Mouse (Mus musculus) lung, embryonic 15.5 days (tissue): Measurements from ENCODE around the gene Sirpb1c. TPM values are rescaled to one million over a fixed set of nuclear protein-coding genes. Genes with fewer than 3 reads are reported as not detected.
"Not testable (repeated sequence)": the region's sequence is repeated elsewhere in the genome, so short reads cannot be mapped to it uniquely, and the experiment has no call there.

Experiments used
- ATAC-seq: fragments of 200-750 bp; cut with Nextera tagmentation; 2 replicates; pipeline ENCODE4 v1.8.0; 2017; ENCODE audit warnings: moderate number of reproducible peaks, borderline replicate concordance; ENCODE audit not compliant: low FRiP score, low TSS enrichment; ENCODE audit errors: extremely low read depth
- H3K27ac ChIP-seq: fragments of 300-500 bp; sonication (generic); 2 replicates; pipeline ENCODE4 v1.5.1; 2015; ENCODE audit warnings: moderate library complexity, mild to moderate bottlenecking, inconsistent platforms
- H3K27me3 ChIP-seq: fragments of 300-500 bp; sonication (generic); 2 replicates; pipeline ENCODE4 v1.6.1; 2015; ENCODE audit warnings: inconsistent platforms
- H3K36me3 ChIP-seq: fragments of 300-500 bp; sonication (generic); 2 replicates; pipeline ENCODE4 v1.6.1; 2015; ENCODE audit warnings: inconsistent platforms
- H3K4me1 ChIP-seq: fragments of 300-500 bp; sonication (generic); 2 replicates; pipeline ENCODE4 v1.6.1; 2015; ENCODE audit warnings: inconsistent platforms
- H3K4me2 ChIP-seq: fragments of 300-500 bp; sonication (generic); 2 replicates; pipeline ENCODE4 v1.6.1; 2015; ENCODE audit warnings: inconsistent platforms, mild to moderate bottlenecking, moderate library complexity
- H3K4me3 ChIP-seq: fragments of 300-500 bp; sonication (generic); 2 replicates; pipeline ENCODE4 v1.5.1; 2015; ENCODE audit warnings: mild to moderate bottlenecking, inconsistent platforms
- H3K9ac ChIP-seq: fragments of 300-500 bp; sonication (generic); 2 replicates; pipeline ENCODE4 v1.6.1; 2015; ENCODE audit warnings: inconsistent platforms
- H3K9me3 ChIP-seq: fragments of 300-500 bp; sonication (generic); 2 replicates; pipeline ENCODE4 v1.6.1; 2016; ENCODE audit warnings: inconsistent platforms
- WGBS: fragments of 180-500 bp; shearing (Covaris S2); methylation state at CpG from one replicate; pipeline ENCODE4 v1.1.7; 2015; 5-methylcytosine and 5-hydroxymethylcytosine counted together
- polyA plus RNA-seq: library from polyadenylated mRNA; unstranded; fragments of >200 nt; fragmentation: Nextera tagmentation; extraction: Ambion mirVana; gene quantifications from 2 replicates; pipeline ENCODE4 v1.2.1, GENCODE M21; 2015

The Sirpb1c gene
- polyA plus RNA-seq, result 0.33 and 0.93 TPM in 2 replicates

- H3K27me3 ChIP-seq, ATAC-seq: not testable (repeated sequence)
- 86% methylated on average over 1 of the region's 1 CpGs for WGBS
Observed at GRCm38 (mm10) chr3:15848280-15848679, at the start of gene Sirpb1c. Sirpb1c (minus strand) TSS chr3:15848528.

GRCm38 (mm10) chr3:15886380-15886779 lies 38.1 kb upstream of the Sirpb1c start:
- no peak for ATAC-seq

More at GRCm38 (mm10) chr3:15848280-15848679, at the start of gene Sirpb1c:
- H3K36me3 ChIP-seq, H3K4me2 ChIP-seq, H3K4me1 ChIP-seq, H3K4me3 ChIP-seq, H3K9me3 ChIP-seq, H3K27ac ChIP-seq, H3K9ac ChIP-seq: not testable (repeated sequence)

DNA sequence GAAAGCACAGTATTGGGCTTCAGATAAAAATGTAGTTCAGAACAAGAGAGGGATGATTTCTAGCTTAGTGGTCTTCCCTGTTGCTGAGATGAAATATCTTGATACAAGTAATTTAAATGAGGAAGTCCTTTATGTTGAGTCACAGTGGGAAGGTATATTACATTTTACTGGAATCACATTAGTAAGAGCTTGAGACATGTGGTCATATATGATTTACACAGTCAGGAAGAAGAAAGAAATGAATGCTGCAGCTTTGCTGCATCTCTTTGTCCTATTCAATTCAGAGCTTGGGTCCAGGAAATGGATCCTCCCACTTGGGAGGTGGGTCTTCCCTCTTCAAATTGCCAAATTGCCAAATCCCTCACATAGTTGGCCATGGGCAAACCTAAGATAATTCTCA lies 7.4 kb upstream of the Sirpb1c start:
- not testable (repeated sequence) for H3K4me3 ChIP-seq, H3K9ac ChIP-seq, ATAC-seq, H3K4me2 ChIP-seq, H3K4me1 ChIP-seq, H3K36me3 ChIP-seq, H3K27me3 ChIP-seq, H3K9me3 ChIP-seq, H3K27ac ChIP-seq

More at GRCm38 (mm10) chr3:15886380-15886779, 38.1 kb upstream of the Sirpb1c start:
- H3K27ac ChIP-seq, result no peak overlapping the region
- WGBS, result 80% methylated on average over 3 of the region's 3 CpGs
- no peaks in the 10 kb centered on the region for H3K4me1 ChIP-seq
- no peaks in the 10 kb centered on the region for H3K36me3 ChIP-seq
- no peak overlapping the region for H3K9ac ChIP-seq
- H3K4me2 ChIP-seq, result no peak overlapping the region
- no peaks in the 10 kb centered on the region for H3K27me3 ChIP-seq
- H3K9me3 ChIP-seq, result no peaks in the 10 kb centered on the region
- H3K4me3 ChIP-seq, result no peak overlapping the region

DNA sequence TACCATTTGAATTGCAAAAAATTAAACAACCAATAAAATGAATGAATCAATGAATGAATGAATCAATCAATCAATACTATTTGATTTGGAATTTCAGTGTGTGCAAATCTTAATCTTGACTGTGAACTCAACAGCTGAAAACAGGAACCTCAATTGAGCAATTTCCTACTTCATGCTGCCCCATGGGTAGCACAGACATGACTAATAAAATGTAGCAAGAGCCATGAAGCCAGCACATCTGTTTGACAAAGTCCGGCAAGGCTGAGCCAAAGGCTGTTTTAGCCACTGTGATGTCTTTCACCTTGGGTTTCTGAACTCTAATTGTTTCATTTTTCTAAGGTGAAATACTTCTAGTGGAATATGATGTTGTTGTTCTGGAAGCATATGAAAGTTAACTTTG lies 1.6 kb upstream of the Sirpb1c start:
- H3K9me3 ChIP-seq, result 0 out of 2 replicates have a peak, but pooled peaks cover 4% of the 10 kb centered on the region
- H3K4me3 ChIP-seq, result no peak overlapping the region
- ATAC-seq, result no peak
- no peak overlapping the region for H3K9ac ChIP-seq
- no peak overlapping the region for H3K27ac ChIP-seq
- H3K4me2 ChIP-seq, result no peak overlapping the region
- 97% methylated on average over 1 of the region's 1 CpGs for WGBS
- H3K27me3 ChIP-seq, result no peaks in the 10 kb centered on the region
- H3K4me1 ChIP-seq, result no peaks in the 10 kb centered on the region
- H3K36me3 ChIP-seq, result no peaks in the 10 kb centered on the region

DNA sequence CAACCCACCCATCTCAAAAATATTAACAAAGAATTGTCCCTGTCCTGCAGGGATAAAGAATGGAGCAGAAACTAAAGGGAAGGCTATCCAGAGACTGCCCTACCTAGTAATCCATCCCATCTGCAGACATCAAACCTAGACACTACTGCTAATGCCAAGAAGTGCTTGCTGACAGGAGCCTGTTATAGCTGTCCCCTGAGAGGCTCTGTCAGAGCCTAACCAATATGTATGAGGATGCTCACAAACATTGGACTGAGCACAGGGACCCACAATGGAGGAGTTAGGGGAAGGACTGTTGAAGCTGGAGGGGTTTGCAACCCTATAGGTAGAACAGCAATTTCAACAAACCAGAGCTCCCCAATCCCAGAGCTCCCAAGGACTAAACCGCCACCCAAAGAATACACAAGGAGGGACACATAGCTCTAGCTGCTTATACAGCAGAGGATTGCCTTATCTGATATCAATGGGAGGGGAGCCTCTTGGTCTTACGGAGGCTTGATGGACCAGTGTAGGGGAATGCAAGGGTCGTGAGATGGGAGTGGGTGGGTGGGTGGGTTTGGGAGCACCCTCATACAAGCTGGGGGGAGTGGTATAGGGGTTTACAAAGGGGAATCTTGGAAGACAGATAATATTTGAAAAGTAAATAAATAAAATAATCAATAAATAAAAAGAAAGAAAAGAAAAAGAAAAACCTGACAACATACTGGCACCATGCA lies 838 bp downstream of the Sirpb1c start:
- Histone ChIP-seq H3K27me3 (no peaks in the 10 kb centered on the region), H3K9ac (no peak overlapping the region), H3K4me2 (no peak overlapping the region), H3K9me3 (0 out of 2 replicates have a peak, but pooled peaks cover 5% of the 10 kb centered on the region), H3K4me1 (no peaks in the 10 kb centered on the region), H3K27ac (no peak overlapping the region), H3K36me3 (no peaks in the 10 kb centered on the region), H3K4me3 (no peak overlapping the region)
- WGBS, result 72% methylated on average over 3 of the region's 3 CpGs
- no peak for ATAC-seq

GRCm38 (mm10) chr3:15773642-15774041 lies 74.7 kb downstream of the Sirpb1c start:
- not testable (repeated sequence) for H3K4me1 ChIP-seq, H3K9ac ChIP-seq, H3K4me2 ChIP-seq, H3K27me3 ChIP-seq, H3K4me3 ChIP-seq, ATAC-seq, H3K9me3 ChIP-seq, H3K36me3 ChIP-seq, H3K27ac ChIP-seq
- WGBS, result 61% methylated on average over 2 of the region's 2 CpGs

Other genes with a start within 250 kb of the Sirpb1c start
- gene Gm5150, start 157.9 kb upstream of the Sirpb1c start, polyA plus RNA-seq, result 0.16 TPM in 1 of 2 replicates, not detected in the other